Mouse (Mus musculus) lung, embryonic 14.5 days (tissue): Measurements from ENCODE around the gene Fars2. TPM values are rescaled to one million over a fixed set of nuclear protein-coding genes. Genes with fewer than 3 reads are reported as not detected.

Experiments used
- ATAC-seq: fragments of 200-750 bp; cut with Nextera tagmentation; 2 replicates; pipeline ENCODE4 v1.8.0; 2017; ENCODE audit warnings: mild to moderate bottlenecking, moderate TSS enrichment, moderate library complexity; ENCODE audit not compliant: insufficient read depth
- DNase-seq: peaks from one replicate; pipeline ENCODE4 v3.0.0-alpha.2; 2015
- H3K27ac ChIP-seq: fragments of 300-500 bp; sonication (generic); 2 replicates; pipeline ENCODE4 v1.5.1; 2014; ENCODE audit warnings: low read depth, mild to moderate bottlenecking, moderate library complexity
- H3K27me3 ChIP-seq: fragments of 300-500 bp; sonication (generic); 2 replicates; pipeline ENCODE4 v1.6.1; 2014; ENCODE audit warnings: low read length, control low read depth; ENCODE audit not compliant: insufficient read depth
- H3K36me3 ChIP-seq: fragments of 300-500 bp; sonication (generic); 2 replicates; pipeline ENCODE4 v1.6.1; 2014; ENCODE audit warnings: control low read depth; ENCODE audit not compliant: insufficient read depth
- H3K4me1 ChIP-seq: fragments of 300-500 bp; sonication (generic); 2 replicates; pipeline ENCODE4 v1.6.1; 2014; ENCODE audit warnings: antibody characterized with exemption, control low read depth; ENCODE audit not compliant: insufficient read depth
- H3K4me2 ChIP-seq: fragments of 300-500 bp; sonication (generic); 2 replicates; pipeline ENCODE4 v1.6.1; 2014; ENCODE audit warnings: mild to moderate bottlenecking
- H3K4me3 ChIP-seq: fragments of 300-500 bp; sonication (generic); 2 replicates; pipeline ENCODE4 v1.5.1; 2014; ENCODE audit warnings: low read depth, low read length
- H3K9ac ChIP-seq: fragments of 300-500 bp; sonication (generic); 2 replicates; pipeline ENCODE4 v1.6.1; 2014
- H3K9me3 ChIP-seq: fragments of 300-500 bp; sonication (generic); 2 replicates; pipeline ENCODE4 v1.6.1; 2016; ENCODE audit warnings: low read depth, low read length, control low read depth
- CTCF ChIP-seq: IDR thresholded peaks from 2 replicates; pipeline ENCODE4 v1.5.1; 2016; ENCODE audit warnings: antibody characterized with exemption, low read depth
- WGBS: fragments of 180-500 bp; shearing (Covaris S2); extraction: QIAGEN DNeasy Blood & Tissue Kit; methylation state at CpG from one replicate; pipeline ENCODE4 v1.1.7; 2014; 5-methylcytosine and 5-hydroxymethylcytosine counted together
- polyA plus RNA-seq: library from polyadenylated mRNA; unstranded; fragments of >200 nt; fragmentation: Nextera tagmentation; extraction: Ambion mirVana; gene quantifications from 2 replicates; pipeline ENCODE4 v1.2.1, GENCODE M21; 2014

The Fars2 gene
- polyA plus RNA-seq, 1 experiment from 2014 or later, result 29.3 TPM

DNA sequence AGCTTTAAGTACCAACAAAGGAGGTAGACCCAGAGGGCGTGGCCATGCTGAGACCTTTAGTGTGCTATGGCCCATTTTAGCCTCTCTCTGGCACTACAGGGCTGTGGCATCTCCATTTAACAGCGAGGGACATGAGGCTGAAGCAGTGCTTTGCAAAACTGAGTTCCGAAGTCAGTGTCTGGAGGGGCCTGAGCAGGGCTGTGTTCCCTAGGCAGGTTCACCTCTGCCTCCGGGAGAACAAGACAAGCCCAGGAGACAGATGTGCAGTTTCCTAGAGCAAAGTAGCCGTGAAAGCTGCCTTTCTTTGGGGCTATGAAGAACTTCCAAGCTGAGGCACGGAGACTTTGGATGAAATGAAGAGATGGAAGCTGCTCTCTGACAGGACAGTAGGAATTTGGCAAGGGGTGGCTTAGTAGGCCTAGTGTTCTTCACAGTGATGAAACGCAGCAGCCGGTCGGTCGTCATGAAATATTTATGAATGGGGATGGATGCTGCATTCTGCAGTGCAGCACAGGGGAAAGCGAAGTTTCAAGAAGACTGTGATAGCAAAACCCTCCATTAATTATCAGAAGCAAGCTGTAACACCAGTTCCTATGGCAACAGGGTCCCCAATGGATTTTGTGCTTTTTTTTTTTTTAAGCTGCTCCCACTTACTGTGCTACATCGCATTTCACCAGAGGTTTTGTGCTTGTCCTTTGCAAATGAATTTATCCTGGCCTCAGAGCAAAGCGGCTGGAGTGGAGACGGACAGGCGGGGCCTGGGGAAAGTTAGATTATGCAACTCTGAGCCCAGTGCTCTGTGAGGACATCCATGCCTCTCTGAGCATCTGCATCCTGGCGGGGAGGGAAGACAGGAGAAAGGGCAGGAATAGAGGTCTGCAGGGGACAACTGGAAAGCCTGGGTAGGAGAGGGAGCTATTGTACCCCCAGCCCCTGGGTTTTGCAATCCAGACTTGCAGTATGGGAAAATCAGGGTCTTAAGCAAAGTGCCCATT lies 445.5 kb downstream of the Fars2 start:
- WGBS, result 53% methylated on average over 16 of the region's 16 CpGs
- no peak for TF ChIP-seq CTCF
- H3K4me3 ChIP-seq, result no peak overlapping the region
- H3K9me3 ChIP-seq, result no peaks in the 10 kb centered on the region
- no peak overlapping the region for H3K4me2 ChIP-seq
- DNase-seq (peak; percentile 30), ATAC-seq (peak; percentile 31; the same call in 1 of the 2 replicates)
- H3K36me3 ChIP-seq, result no peaks in the 10 kb centered on the region
- no peaks in the 10 kb centered on the region for H3K27me3 ChIP-seq
- no peak overlapping the region; the same call in 1 of the 2 replicates for H3K27ac ChIP-seq
- H3K4me1 ChIP-seq, result no peaks in the 10 kb centered on the region; the same call in 1 of the 2 replicates
- H3K9ac ChIP-seq, result no peak overlapping the region

- H3K4me2 ChIP-seq, result no peak overlapping the region
- H3K4me3 ChIP-seq, result no peak overlapping the region
- DNase-seq, result no peak
- TF ChIP-seq CTCF, result no peak
- no peaks in the 10 kb centered on the region for H3K9me3 ChIP-seq
- H3K4me1 ChIP-seq, result no peaks in the 10 kb centered on the region; the same call in 1 of the 2 replicates
- 42% methylated on average over 5 of the region's 6 CpGs for WGBS
- no peaks in the 10 kb centered on the region for H3K27me3 ChIP-seq
- H3K27ac ChIP-seq, result no peak overlapping the region
- H3K36me3 ChIP-seq, result no peaks in the 10 kb centered on the region
- H3K9ac ChIP-seq, result no peak overlapping the region
- ATAC-seq, result no peak
Measured at GRCm38 (mm10) chr13:36564764-36565315, 447.6 kb downstream of the Fars2 start.

DNA sequence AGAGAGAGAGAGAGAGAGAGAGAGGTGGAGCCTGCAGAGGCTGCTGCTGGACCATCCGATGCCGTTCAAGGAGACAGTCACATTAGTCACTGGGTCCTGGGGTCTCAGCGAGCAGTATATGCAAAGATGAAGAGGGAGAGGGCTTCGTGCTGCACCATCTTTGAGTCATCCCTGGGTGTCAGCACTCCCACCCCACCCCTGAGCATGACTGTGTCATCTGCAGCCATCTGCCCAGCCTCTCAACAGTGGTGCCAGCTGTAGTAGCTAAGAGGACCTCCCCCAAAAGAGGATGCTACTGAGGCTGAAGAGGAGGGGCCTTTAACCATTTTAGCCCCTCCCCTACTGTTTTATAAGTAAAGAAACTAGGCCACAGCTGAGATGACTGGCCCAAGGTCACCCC lies 459.6 kb downstream of the Fars2 start:
- Histone ChIP-seq H3K4me1 (no peaks in the 10 kb centered on the region), H3K9me3 (no peaks in the 10 kb centered on the region), H3K4me2 (no peak overlapping the region), H3K9ac (no peak overlapping the region), H3K4me3 (no peak overlapping the region), H3K27ac (no peak overlapping the region), H3K36me3 (no peaks in the 10 kb centered on the region), H3K27me3 (no peaks in the 10 kb centered on the region)
- no peak for ATAC-seq
- no peak for DNase-seq
- no peak for TF ChIP-seq CTCF
- 21% methylated on average over 4 of the region's 4 CpGs for WGBS

DNA sequence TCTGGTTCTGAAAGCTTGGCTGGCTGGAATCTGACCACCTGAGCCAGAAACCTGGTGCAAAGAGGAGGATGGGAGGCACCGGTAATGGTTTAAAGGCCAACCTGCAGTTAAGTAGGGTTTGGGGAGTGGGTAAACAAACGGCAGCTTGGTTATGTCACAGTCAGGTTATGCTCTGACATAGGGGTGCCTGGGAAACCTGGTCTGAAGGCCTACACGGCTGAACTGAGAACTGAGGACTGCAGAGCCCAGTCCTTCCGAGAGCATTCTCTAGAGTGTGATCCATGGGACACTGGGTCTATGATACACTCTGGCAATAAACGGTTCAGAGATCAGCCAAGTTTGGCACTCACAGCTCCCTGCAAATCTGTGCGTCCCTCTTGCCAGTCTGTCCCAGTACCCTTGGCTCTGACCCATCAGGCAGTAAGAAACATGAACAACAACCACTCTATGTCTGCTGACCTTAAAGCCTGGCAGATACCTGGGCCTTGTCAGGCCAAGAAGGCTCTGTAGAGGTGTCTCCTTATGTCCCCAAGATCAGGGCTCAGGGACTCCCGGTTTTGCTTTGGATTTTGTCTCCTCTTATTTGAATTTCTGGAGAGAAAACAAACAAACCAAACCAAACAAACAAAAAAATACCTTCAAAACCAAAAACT lies 460.8 kb downstream of the Fars2 start:
- H3K9me3 ChIP-seq, result no peaks in the 10 kb centered on the region
- H3K27ac ChIP-seq, result no peak overlapping the region
- no peak overlapping the region for H3K9ac ChIP-seq
- ATAC-seq, result peak; percentile 36
- TF ChIP-seq CTCF, result no peak
- WGBS, result 18% methylated on average over 7 of the region's 7 CpGs
- H3K4me3 ChIP-seq, result peak overlapping the region; percentile 42
- peak; percentile 61 for DNase-seq
- no peaks in the 10 kb centered on the region for H3K27me3 ChIP-seq
- H3K4me2 ChIP-seq, result peak overlapping the region; percentile 71
- H3K4me1 ChIP-seq, result peaks cover 5% of the 10 kb centered on the region; the same call in 1 of the 2 replicates
- H3K36me3 ChIP-seq, result no peaks in the 10 kb centered on the region

DNA sequence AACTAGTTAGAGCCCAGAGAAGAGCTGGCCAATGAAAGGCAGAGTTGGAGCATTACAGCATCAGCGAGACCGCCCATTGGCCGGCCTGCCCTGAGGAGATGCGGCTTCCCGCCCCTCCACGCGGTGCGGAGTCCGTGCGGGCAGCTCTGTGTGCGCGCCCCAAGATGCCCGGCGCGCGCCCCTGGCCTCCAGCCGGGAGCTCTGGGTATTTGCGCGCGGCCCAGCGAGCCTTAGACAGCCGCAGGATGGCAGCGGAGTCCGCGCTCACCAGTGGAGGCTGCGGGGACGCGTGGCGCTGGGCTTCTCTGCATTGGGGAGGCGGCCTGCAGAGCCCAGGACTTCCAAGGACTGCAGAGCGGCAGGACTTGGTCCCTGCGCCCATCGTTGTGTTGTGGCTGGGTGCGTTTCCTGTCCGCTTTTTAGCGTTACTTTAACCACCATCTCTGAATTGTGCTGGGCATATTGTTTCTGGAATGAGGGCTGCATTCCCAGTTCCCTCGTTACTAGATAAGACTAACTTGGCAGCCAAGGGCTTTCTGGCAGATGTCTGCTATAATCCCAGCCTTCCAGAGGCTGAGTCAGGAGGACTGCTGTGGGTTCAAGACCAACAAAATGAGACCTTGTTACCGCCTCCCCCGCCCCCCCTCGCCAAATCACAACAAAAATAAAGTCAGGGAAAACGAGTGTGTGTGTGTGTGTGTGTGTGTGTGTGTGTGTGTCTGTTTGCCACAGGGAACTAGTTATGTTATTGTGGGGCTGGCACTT lies 461.5 kb downstream of the Fars2 start:
- Histone ChIP-seq H3K4me3 (peak overlapping the region; percentile 42), H3K36me3 (no peaks in the 10 kb centered on the region), H3K4me2 (peak overlapping the region; percentile 71), H3K27ac (peak overlapping the region; percentile 58; the same call in 1 of the 2 replicates), H3K9ac (peak overlapping the region; percentile 53), H3K4me1 (peaks cover 5% of the 10 kb centered on the region; the same call in 1 of the 2 replicates), H3K27me3 (no peaks in the 10 kb centered on the region), H3K9me3 (no peaks in the 10 kb centered on the region)
- peak; percentile 98 for ATAC-seq
- peak; percentile 90 for DNase-seq
- 1% methylated on average over 41 of the region's 41 CpGs for WGBS
- 0 out of 2 replicates have a peak, but pooled peaks have one; percentile 30 for TF ChIP-seq CTCF

DNA sequence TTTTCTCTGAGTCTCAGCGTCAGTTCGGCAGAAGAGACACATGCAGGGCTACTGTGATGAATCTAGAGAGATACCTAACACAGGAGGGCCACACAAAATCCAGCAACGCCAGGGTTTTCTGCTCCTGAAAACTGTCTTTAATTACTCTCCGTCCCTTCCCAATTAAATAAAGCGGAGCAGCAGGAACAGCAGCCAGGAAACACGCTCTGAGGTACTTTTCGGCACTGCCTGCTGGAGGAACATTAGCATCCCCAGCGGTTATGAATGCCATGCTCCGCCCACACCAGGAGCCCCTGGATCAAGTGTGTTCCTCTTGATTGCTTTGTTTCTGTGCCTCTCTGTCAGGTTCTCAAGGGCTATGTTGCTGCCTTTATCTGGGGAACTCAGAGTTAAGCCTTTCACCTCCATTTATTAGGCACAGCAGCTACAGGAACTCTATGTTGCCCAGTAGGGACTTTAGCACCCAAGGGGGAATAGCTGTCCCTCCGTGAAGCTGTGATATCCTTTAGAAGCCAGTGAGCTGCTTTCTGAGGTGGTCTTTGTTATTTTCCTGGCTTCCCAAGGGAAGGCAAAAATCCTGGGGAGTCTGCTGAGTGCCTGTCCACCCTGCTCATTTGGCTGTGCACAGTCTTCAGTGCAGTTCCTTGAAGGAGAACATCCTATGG lies 465.3 kb downstream of the Fars2 start:
- Histone ChIP-seq H3K27ac (no peak overlapping the region), H3K9me3 (no peaks in the 10 kb centered on the region), H3K4me2 (no peak overlapping the region), H3K9ac (no peak overlapping the region), H3K4me1 (peaks cover 5% of the 10 kb centered on the region; the same call in 1 of the 2 replicates), H3K27me3 (no peaks in the 10 kb centered on the region), H3K36me3 (no peaks in the 10 kb centered on the region), H3K4me3 (no peak overlapping the region)
- TF ChIP-seq CTCF, result no peak
- ATAC-seq (no peak), DNase-seq (peak; percentile 40)
- WGBS, result 21% methylated on average over 10 of the region's 10 CpGs
